Mouse (Mus musculus) bone marrow macrophage, adult 2 months (primary cell): ENCODE measurements around the gene H2al2a.

ENCODE experiments used
- CTCF ChIP-seq: IDR thresholded peaks from 2 replicates; pipeline ENCODE4 v1.5.1; 2012; ENCODE audit warnings: low read depth, mild to moderate bottlenecking, low read length, moderate library complexity
- POLR2A ChIP-seq: IDR thresholded peaks from 2 replicates; pipeline ENCODE4 v1.6.1; 2012; ENCODE audit warnings: mild to moderate bottlenecking, low read depth, low read length, borderline replicate concordance

DNA sequence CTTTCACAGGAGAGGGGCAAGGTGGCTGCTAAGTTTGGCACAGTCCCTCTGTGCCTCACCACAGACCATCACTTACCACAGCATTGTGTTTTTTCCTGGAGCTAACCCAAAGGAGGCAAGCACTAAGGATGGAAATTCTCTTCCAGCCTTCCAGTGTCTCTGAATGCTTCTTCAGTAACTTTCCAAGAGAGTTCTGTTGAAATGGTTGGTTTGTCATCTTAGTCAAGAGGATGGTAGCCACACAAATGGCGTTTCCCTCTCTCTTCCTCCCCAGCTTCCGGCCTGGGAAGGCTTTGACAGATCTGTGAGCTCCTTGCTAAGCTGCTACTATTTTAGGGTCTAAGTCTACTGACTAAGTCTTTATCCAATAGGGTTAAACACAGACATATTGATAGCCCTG is 40.7 kb upstream of the H2al2a start, which contains the start of gene A930004D18Rik:
- TF ChIP-seq CTCF, result no peak
- TF ChIP-seq POLR2A, result no peak
